Mouse (Mus musculus): ENCODE data around the gene Slc16a13. TPM values are rescaled to one million over a fixed set of nuclear protein-coding genes. Genes with fewer than 3 reads are reported as not detected.

The Slc16a13 gene
- polyA plus RNA-seq, 1 experiment = 8.5 TPM

- H3K27ac ChIP-seq (ENCODE audit: insufficient read depth, low read depth, low read length) = no peak overlapping the region
- H3K4me3 ChIP-seq (ENCODE audit: insufficient read depth, low read length) = no peak overlapping the region
- TF ChIP-seq CTCF (IDR thresholded peaks at IDR 0.05; ENCODE audit: low read depth, low read length) (peak; percentile 93), POLR2A (IDR thresholded peaks at IDR 0.05; ENCODE audit: borderline replicate concordance, low read depth, low read length) (no peak)
- peaks cover 36% of the 10 kb centered on the region for H3K4me1 ChIP-seq (ENCODE audit: control insufficient read depth, insufficient read depth, low read length)
Measured at GRCm38 (mm10) chr11:70201691-70202090, 19.2 kb downstream of the Slc16a13 start.

GRCm38 (mm10) chr11:70200036-70200608 is 20.7 kb downstream of the Slc16a13 start:
- H3K27ac ChIP-seq (ENCODE audit: insufficient read depth, low read depth, low read length) = no peak overlapping the region
- peaks cover 44% of the 10 kb centered on the region for H3K4me1 ChIP-seq (ENCODE audit: control insufficient read depth, insufficient read depth, low read length)
- TF ChIP-seq CTCF (IDR thresholded peaks at IDR 0.05; ENCODE audit: low read depth, low read length) (no peak), POLR2A (IDR thresholded peaks at IDR 0.05; ENCODE audit: borderline replicate concordance, low read depth, low read length) (no peak)
- H3K4me3 ChIP-seq (ENCODE audit: insufficient read depth, low read length) = no peak overlapping the region

- peaks cover 44% of the 10 kb centered on the region for H3K4me1 ChIP-seq (ENCODE audit: control insufficient read depth, insufficient read depth, low read length)
- H3K27ac ChIP-seq (ENCODE audit: insufficient read depth, low read depth, low read length) = no peak overlapping the region
Measured at GRCm38 (mm10) chr11:70199107-70199506, 21.8 kb downstream of the Slc16a13 start.

GRCm38 (mm10) chr11:70198332-70198731 is 22.5 kb downstream of the Slc16a13 start:
- H3K4me3 ChIP-seq (ENCODE audit: insufficient read depth, low read length) = no peak overlapping the region
- H3K4me1 ChIP-seq (ENCODE audit: control insufficient read depth, insufficient read depth, low read length) = peaks cover 50% of the 10 kb centered on the region
- peak overlapping the region; percentile 11; the same call in 1 of the 2 replicates for H3K27ac ChIP-seq (ENCODE audit: insufficient read depth, low read depth, low read length)
- TF ChIP-seq POLR2A (IDR thresholded peaks at IDR 0.05; ENCODE audit: borderline replicate concordance, low read depth, low read length) (no peak), CTCF (IDR thresholded peaks at IDR 0.05; ENCODE audit: low read depth, low read length) (no peak)

More at GRCm38 (mm10) chr11:70199107-70199506, 21.8 kb downstream of the Slc16a13 start:
- H3K4me3 ChIP-seq (ENCODE audit: insufficient read depth, low read length) = no peak overlapping the region
- TF ChIP-seq POLR2A (IDR thresholded peaks at IDR 0.05; ENCODE audit: borderline replicate concordance, low read depth, low read length) (no peak), CTCF (IDR thresholded peaks at IDR 0.05; ENCODE audit: low read depth, low read length) (no peak)

GRCm38 (mm10) chr11:70193354-70194285 is 27.2 kb downstream of the Slc16a13 start:
- TF ChIP-seq CTCF (IDR thresholded peaks at IDR 0.05; ENCODE audit: low read depth, low read length) = no peak
- TF ChIP-seq POLR2A (IDR thresholded peaks at IDR 0.05; ENCODE audit: borderline replicate concordance, low read depth, low read length) = no peak
- Histone ChIP-seq H3K4me1 (ENCODE audit: control insufficient read depth, insufficient read depth, low read length) (peaks cover 60% of the 10 kb centered on the region), H3K27ac (ENCODE audit: insufficient read depth, low read depth, low read length) (no peak overlapping the region), H3K4me3 (ENCODE audit: insufficient read depth, low read length) (no peak overlapping the region)

- H3K4me3 ChIP-seq (ENCODE audit: insufficient read depth, low read length) = no peak overlapping the region
- H3K27ac ChIP-seq (ENCODE audit: insufficient read depth, low read depth, low read length) = peak overlapping the region; percentile 83
- no peak for TF ChIP-seq CTCF (IDR thresholded peaks at IDR 0.05; ENCODE audit: low read depth, low read length)
- no peak for TF ChIP-seq POLR2A (IDR thresholded peaks at IDR 0.05; ENCODE audit: borderline replicate concordance, low read depth, low read length)
Measured at GRCm38 (mm10) chr11:70192157-70192556, 28.7 kb downstream of the Slc16a13 start.

GRCm38 (mm10) chr11:70191188-70191587 is 29.7 kb downstream of the Slc16a13 start:
- TF ChIP-seq CTCF (IDR thresholded peaks at IDR 0.05; ENCODE audit: low read depth, low read length) = no peak
- TF ChIP-seq POLR2A (IDR thresholded peaks at IDR 0.05; ENCODE audit: borderline replicate concordance, low read depth, low read length) = no peak
- peaks cover 58% of the 10 kb centered on the region for H3K4me1 ChIP-seq (ENCODE audit: control insufficient read depth, insufficient read depth, low read length)
- H3K27ac ChIP-seq (ENCODE audit: insufficient read depth, low read depth, low read length) = peak overlapping the region; percentile 83
- no peak overlapping the region for H3K4me3 ChIP-seq (ENCODE audit: insufficient read depth, low read length)

More at GRCm38 (mm10) chr11:70192157-70192556, 28.7 kb downstream of the Slc16a13 start:
- H3K4me1 ChIP-seq (ENCODE audit: control insufficient read depth, insufficient read depth, low read length) = peaks cover 57% of the 10 kb centered on the region

GRCm38 (mm10) chr11:70189319-70190134 is 31.3 kb downstream of the Slc16a13 start:
- peak overlapping the region; percentile 87 for H3K27ac ChIP-seq (ENCODE audit: insufficient read depth, low read depth, low read length)
- no peak for TF ChIP-seq POLR2A (IDR thresholded peaks at IDR 0.05; ENCODE audit: borderline replicate concordance, low read depth, low read length)
- no peak for TF ChIP-seq CTCF (IDR thresholded peaks at IDR 0.05; ENCODE audit: low read depth, low read length)
- H3K4me3 ChIP-seq (ENCODE audit: insufficient read depth, low read length) = no peak overlapping the region
- H3K4me1 ChIP-seq (ENCODE audit: control insufficient read depth, insufficient read depth, low read length) = peaks cover 65% of the 10 kb centered on the region

GRCm38 (mm10) chr11:70185120-70185519 is 35.7 kb downstream of the Slc16a13 start:
- TF ChIP-seq POLR2A (IDR thresholded peaks at IDR 0.05; ENCODE audit: borderline replicate concordance, low read depth, low read length) (no peak), CTCF (IDR thresholded peaks at IDR 0.05; ENCODE audit: low read depth, low read length) (no peak)
- Histone ChIP-seq H3K4me3 (ENCODE audit: insufficient read depth, low read length) (no peak overlapping the region), H3K27ac (ENCODE audit: insufficient read depth, low read depth, low read length) (peak overlapping the region; percentile 99), H3K4me1 (ENCODE audit: control insufficient read depth, insufficient read depth, low read length) (peaks cover 54% of the 10 kb centered on the region)
